Comparison of ENCODE assay signal across 8 mouse cellular contexts in the genomic region with DNA sequence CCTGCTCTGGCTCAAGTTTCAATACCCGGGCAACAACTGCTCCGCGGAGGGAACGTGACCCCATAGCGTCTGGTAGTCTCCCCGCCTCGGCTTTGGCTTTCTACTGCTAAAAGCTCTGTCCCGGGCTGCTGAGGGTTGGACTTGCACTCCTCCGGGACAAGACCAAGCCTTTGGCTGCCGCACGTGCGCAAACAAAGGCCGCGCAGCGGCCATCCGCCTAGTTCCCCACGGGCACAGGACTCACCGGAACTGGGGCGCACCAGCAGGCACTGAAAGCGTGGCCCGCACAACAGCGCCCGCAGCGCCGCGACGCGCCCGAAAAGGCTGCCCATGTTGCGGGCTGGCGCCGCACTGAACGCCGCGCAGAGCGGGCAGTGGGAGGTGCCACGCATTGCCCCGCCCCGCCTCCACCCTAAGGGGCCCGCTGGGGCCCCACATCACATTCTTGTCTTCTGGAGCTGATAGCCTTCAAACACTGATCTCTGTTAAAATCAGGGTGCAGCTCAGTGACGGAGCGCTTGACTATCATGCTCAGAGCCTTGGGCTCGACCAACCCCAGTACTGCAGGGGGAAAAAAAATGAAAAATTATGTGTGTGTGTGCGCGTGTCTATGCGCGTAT. TPM values are rescaled to one million over a fixed set of nuclear protein-coding genes. Genes with fewer than 3 reads are reported as not detected.
DNase-seq lines count a peak whose midpoint lies in the region; ATAC-seq and TF ChIP-seq lines count a peak whose summit lies in the region.

Gene Nme4 (minus strand): TSS at position 482 of the 620 bp plus-strand sequence.

- no peaks in the 10 kb centered on the region for H3K27me3 ChIP-seq in kidney, embryonic 14.5 days (ENCODE audit: control insufficient read depth, insufficient read depth, low read length)
- H3K27me3 ChIP-seq in limb, embryonic 15.5 days, result no peaks in the 10 kb centered on the region
- no peaks in the 10 kb centered on the region for H3K27me3 ChIP-seq in midbrain, postnatal 0 days (ENCODE audit: insufficient read depth, low read length)
- H3K27me3 ChIP-seq in stomach, embryonic 15.5 days (replicated peaks), result no peaks in the 10 kb centered on the region

- peak within 1 kb of the TSS; percentile 83 for H3K9ac ChIP-seq in kidney, embryonic 14.5 days (ENCODE audit: low read depth, low read length)
- H3K9ac ChIP-seq in limb, embryonic 15.5 days, result peak within 1 kb of the TSS; percentile 74
- H3K9ac ChIP-seq in midbrain, postnatal 0 days (replicated peaks; ENCODE audit: low read length, poor library complexity, severe bottlenecking), result peak within 1 kb of the TSS; percentile 67
- H3K9ac ChIP-seq in stomach, embryonic 15.5 days, result peak within 1 kb of the TSS; percentile 73

- H3K4me2 ChIP-seq in kidney, embryonic 14.5 days (replicated peaks; ENCODE audit: low read depth, low read length), result peak within 1 kb of the TSS; percentile 67
- peak within 1 kb of the TSS; percentile 73 for H3K4me2 ChIP-seq in limb, embryonic 15.5 days
- H3K4me2 ChIP-seq in midbrain, postnatal 0 days (ENCODE audit: low read depth, low read length, poor library complexity, severe bottlenecking), result peak within 1 kb of the TSS; percentile 90
- H3K4me2 ChIP-seq in stomach, embryonic 15.5 days, result peak within 1 kb of the TSS; percentile 76

- peaks cover 7% of the 10 kb centered on the region; the same call in 1 of the 2 replicates for H3K4me1 ChIP-seq in kidney, embryonic 14.5 days (ENCODE audit: control insufficient read depth, insufficient read depth, low read length)
- H3K4me1 ChIP-seq in limb, embryonic 15.5 days, result peaks cover 13% of the 10 kb centered on the region; the same call in 1 of the 2 replicates
- H3K4me1 ChIP-seq in midbrain, postnatal 0 days (ENCODE audit: insufficient read depth, low read length), result no peaks in the 10 kb centered on the region; the same call in 1 of the 2 replicates
- H3K4me1 ChIP-seq in stomach, embryonic 15.5 days, result no peaks in the 10 kb centered on the region

- no peak for TF ChIP-seq CTCF in midbrain, postnatal 0 days (IDR thresholded peaks at IDR 0.05)

- H3K9me3 ChIP-seq in kidney, embryonic 14.5 days (ENCODE audit: control insufficient read depth, low read length), result no peaks in the 10 kb centered on the region
- H3K9me3 ChIP-seq in limb, embryonic 15.5 days, result no peaks in the 10 kb centered on the region
- no peaks in the 10 kb centered on the region for H3K9me3 ChIP-seq in midbrain, postnatal 0 days (ENCODE audit: low read length)
- H3K9me3 ChIP-seq in stomach, embryonic 15.5 days, result no peaks in the 10 kb centered on the region

- WGBS in kidney, embryonic 14.5 days, result 2% methylated on average over 47 of the region's 47 CpGs
- 2% methylated on average over 47 of the region's 47 CpGs for WGBS in limb, embryonic 15.5 days
- 2% methylated on average over 47 of the region's 47 CpGs for WGBS in midbrain, postnatal 0 days
- WGBS in stomach, embryonic 15.5 days, result 1% methylated on average over 47 of the region's 47 CpGs

- H3K27ac ChIP-seq in kidney, embryonic 14.5 days (ENCODE audit: low read depth, low read length), result peak within 1 kb of the TSS; percentile 78
- peak within 1 kb of the TSS; percentile 84 for H3K27ac ChIP-seq in limb, embryonic 15.5 days
- H3K27ac ChIP-seq in midbrain, postnatal 0 days (ENCODE audit: low read depth, low read length), result no peak within 1 kb of the TSS
- H3K27ac ChIP-seq in stomach, embryonic 15.5 days, result peak within 1 kb of the TSS; percentile 77

- peaks cover 9% of the 10 kb centered on the region; the same call in 1 of the 2 replicates for H3K36me3 ChIP-seq in kidney, embryonic 14.5 days (ENCODE audit: control insufficient read depth, insufficient read depth, low read length)
- H3K36me3 ChIP-seq in limb, embryonic 15.5 days, result peaks cover 11% of the 10 kb centered on the region
- H3K36me3 ChIP-seq in midbrain, postnatal 0 days (ENCODE audit: insufficient read depth, low read length), result no peaks in the 10 kb centered on the region
- H3K36me3 ChIP-seq in stomach, embryonic 15.5 days, result no peaks in the 10 kb centered on the region

- H3K4me3 ChIP-seq in kidney, embryonic 14.5 days (ENCODE audit: low read length), result peak within 1 kb of the TSS; percentile 61
- peak within 1 kb of the TSS; percentile 66 for H3K4me3 ChIP-seq in limb, embryonic 15.5 days
- H3K4me3 ChIP-seq in midbrain, postnatal 0 days (ENCODE audit: low read depth, low read length), result peak within 1 kb of the TSS; percentile 57
- peak within 1 kb of the TSS; percentile 67 for H3K4me3 ChIP-seq in stomach, embryonic 15.5 days (replicated peaks)

- peak; percentile 44 for DNase-seq in urinary bladder, adult 2 months (ENCODE audit: low spot score)
- DNase-seq in urinary bladder, postnatal 10 days (ENCODE audit: low spot score), result no peak
- DNase-seq in gastrocnemius, postnatal 4 days (ENCODE audit: low spot score in 2 of 2), result peak in 1 of 2 experiments; percentile 59
- peak; percentile 54 for DNase-seq in midbrain, postnatal 0 days (ENCODE audit: low spot score)

- peak; percentile 65 for ATAC-seq in common myeloid progenitor, adult 5-6 weeks (replicated peaks; ENCODE audit: low read depth, poor library complexity, severe bottlenecking)
- ATAC-seq in kidney, embryonic 14.5 days (ENCODE audit: low FRiP score, low TSS enrichment), result peak; percentile 68
- peak; percentile 49; the same call in 1 of the 2 replicates for ATAC-seq in limb, embryonic 15.5 days (ENCODE audit: insufficient number of reproducible peaks, low FRiP score, low TSS enrichment, low read depth)
- ATAC-seq in midbrain, postnatal 0 days (ENCODE audit: low FRiP score), result peak; percentile 63
- peak; percentile 73 for ATAC-seq in stomach, embryonic 15.5 days (ENCODE audit: insufficient read depth, low FRiP score, low read depth)

RNA-seq across cellular contexts. Expression of gene Nme4, which starts in this region (rescaled TPM):
- 13.9 and 20.6 TPM in 2 replicates for polyA plus RNA-seq in urinary bladder, adult 2 months (2012; rRNA removed)
- total RNA-seq in common myeloid progenitor, adult 5-6 weeks (2017), result 70.1 and 78.8 TPM in 2 replicates
- 10 to 100 TPM; 13.5 to 18.3 TPM for total RNA-seq in gastrocnemius, postnatal 4 days (2021)
- polyA plus RNA-seq in kidney, embryonic 14.5 days (2014; fragmentation: Nextera tagmentation; extraction: Ambion mirVana), result 107 and 146 TPM in 2 replicates
- polyA plus RNA-seq in limb, embryonic 15.5 days (2015; fragmentation: Nextera tagmentation; extraction: Ambion mirVana), result 92.6 and 95.8 TPM in 2 replicates
- 6.4 and 7.7 TPM in 2 replicates for total RNA-seq in midbrain, postnatal 0 days (2014; rRNA removed)
- 9.2 and 10.2 TPM in 2 replicates for polyA plus RNA-seq in midbrain, postnatal 0 days (2015; fragmentation: Nextera tagmentation; extraction: Ambion mirVana)
- 86.2 and 88.8 TPM in 2 replicates for polyA plus RNA-seq in stomach, embryonic 15.5 days (2015; fragmentation: Nextera tagmentation; extraction: Ambion mirVana)
